Mouse (Mus musculus): ENCODE results near the gene Hadha. TPM values are rescaled to one million over a fixed set of nuclear protein-coding genes. Genes with fewer than 3 reads are reported as not detected.

Hadha gene
- 114 and 117 TPM in 2 replicates for polyA plus RNA-seq (2012; ENCODE audit: insufficient read depth, insufficient read length, missing spikeins)

- Histone ChIP-seq H3K27ac (ENCODE audit: insufficient read depth, low read depth, low read length) (peak within 1 kb of the TSS; percentile 74), H3K4me3 (ENCODE audit: insufficient read depth, low read length) (peak within 1 kb of the TSS; percentile 97)
Measured at GRCm38 (mm10) chr5:30154474-30155394, at the start of gene Hadha, which contains the start of gene Hadhb. Gene Hadha, minus strand, starts transcription at chr5:30155162. Gene Hadhb, plus strand, starts transcription at chr5:30155248.

DNA sequence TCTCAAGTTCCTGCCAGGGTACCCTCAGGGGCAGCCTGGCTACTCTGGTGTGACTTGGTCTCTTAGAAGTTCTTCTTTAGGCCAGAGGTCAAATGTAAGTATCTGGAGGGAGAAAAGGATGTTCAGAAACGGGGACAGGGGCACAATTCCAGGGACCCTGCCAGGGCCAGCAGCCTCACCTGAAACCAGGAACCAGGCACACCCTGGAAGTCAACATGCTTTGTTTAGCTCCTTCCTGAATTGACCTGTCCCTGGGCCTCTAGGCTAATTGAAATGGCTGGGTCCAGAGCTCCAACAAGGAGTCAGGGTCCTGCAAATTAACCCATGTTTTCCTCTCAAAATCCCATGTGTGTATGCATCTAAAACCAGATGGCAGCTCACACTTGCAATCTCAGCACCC, 49.5 kb upstream of the Hadha start:
- Histone ChIP-seq H3K4me1 (ENCODE audit: control insufficient read depth, insufficient read depth, low read length) (no peaks in the 10 kb centered on the region), H3K4me3 (ENCODE audit: insufficient read depth, low read length) (no peak overlapping the region), H3K27ac (ENCODE audit: insufficient read depth, low read depth, low read length) (no peak overlapping the region)
- TF ChIP-seq CTCF (IDR thresholded peaks at IDR 0.05; ENCODE audit: low read depth, low read length) (no peak), POLR2A (IDR thresholded peaks at IDR 0.05; ENCODE audit: borderline replicate concordance, low read depth, low read length) (no peak)

More at GRCm38 (mm10) chr5:30154474-30155394, at the start of gene Hadha, which contains the start of gene Hadhb:
- H3K4me1 ChIP-seq (ENCODE audit: control insufficient read depth, insufficient read depth, low read length) = peaks cover 8% of the 10 kb centered on the region
- TF ChIP-seq POLR2A (IDR thresholded peaks at IDR 0.05; ENCODE audit: borderline replicate concordance, low read depth, low read length) (peak; percentile 88; the same call in 1 of the 2 replicates), CTCF (IDR thresholded peaks at IDR 0.05; ENCODE audit: low read depth, low read length) (no peak)

DNA sequence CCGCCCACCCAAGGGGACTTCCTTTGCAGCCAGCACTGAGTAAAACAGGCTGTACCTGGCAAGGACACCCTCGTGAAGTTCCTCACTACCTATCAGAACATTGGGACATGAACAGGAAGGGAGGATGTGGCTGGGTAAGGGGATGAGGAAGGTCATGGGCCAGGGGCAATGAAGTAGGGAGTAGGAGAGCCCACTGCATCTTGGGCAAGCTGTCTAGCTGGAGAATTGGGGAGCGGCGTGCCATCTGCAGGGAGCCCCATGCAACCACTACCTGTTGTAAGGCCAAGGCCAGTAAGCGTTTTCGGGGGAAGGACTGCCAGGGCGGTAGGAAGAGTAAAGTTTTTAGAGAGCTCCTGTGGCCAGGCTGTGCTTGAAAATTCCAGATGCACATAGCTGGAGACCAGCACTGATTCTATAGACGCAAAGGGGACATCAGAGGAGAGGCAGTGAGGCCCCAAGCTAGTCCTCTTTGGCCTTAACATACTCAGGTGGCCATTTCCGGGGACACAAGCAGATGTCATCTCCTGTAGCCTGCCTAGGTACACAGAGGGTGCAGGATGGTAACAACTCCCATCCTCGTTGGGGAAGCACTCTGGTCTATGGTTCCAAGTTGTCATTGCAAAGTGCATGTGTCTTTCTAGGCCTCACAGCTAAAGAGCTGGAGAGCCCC, 48.4 kb upstream of the Hadha start:
- no peak for TF ChIP-seq POLR2A (IDR thresholded peaks at IDR 0.05; ENCODE audit: borderline replicate concordance, low read depth, low read length)
- no peak for TF ChIP-seq CTCF (IDR thresholded peaks at IDR 0.05; ENCODE audit: low read depth, low read length)
- H3K4me3 ChIP-seq (ENCODE audit: insufficient read depth, low read length) = no peak overlapping the region
- H3K27ac ChIP-seq (ENCODE audit: insufficient read depth, low read depth, low read length) = no peak overlapping the region
- H3K4me1 ChIP-seq (ENCODE audit: control insufficient read depth, insufficient read depth, low read length) = peaks cover 5% of the 10 kb centered on the region

- Histone ChIP-seq H3K27ac (ENCODE audit: insufficient read depth, low read depth, low read length) (no peak overlapping the region), H3K4me1 (ENCODE audit: control insufficient read depth, insufficient read depth, low read length) (peaks cover 11% of the 10 kb centered on the region), H3K4me3 (ENCODE audit: insufficient read depth, low read length) (no peak overlapping the region)
- TF ChIP-seq POLR2A (IDR thresholded peaks at IDR 0.05; ENCODE audit: borderline replicate concordance, low read depth, low read length) (no peak), CTCF (IDR thresholded peaks at IDR 0.05; ENCODE audit: low read depth, low read length) (no peak)
Measured at GRCm38 (mm10) chr5:30202221-30202620, 47.3 kb upstream of the Hadha start.

GRCm38 (mm10) chr5:30201521-30201920, 46.6 kb upstream of the Hadha start:
- TF ChIP-seq CTCF (IDR thresholded peaks at IDR 0.05; ENCODE audit: low read depth, low read length) (no peak), POLR2A (IDR thresholded peaks at IDR 0.05; ENCODE audit: borderline replicate concordance, low read depth, low read length) (no peak)
- Histone ChIP-seq H3K27ac (ENCODE audit: insufficient read depth, low read depth, low read length) (no peak overlapping the region), H3K4me1 (ENCODE audit: control insufficient read depth, insufficient read depth, low read length) (peaks cover 11% of the 10 kb centered on the region), H3K4me3 (ENCODE audit: insufficient read depth, low read length) (no peak overlapping the region)

GRCm38 (mm10) chr5:30198257-30198656, 43.3 kb upstream of the Hadha start:
- Histone ChIP-seq H3K4me3 (ENCODE audit: insufficient read depth, low read length) (no peak overlapping the region), H3K27ac (ENCODE audit: insufficient read depth, low read depth, low read length) (no peak overlapping the region), H3K4me1 (ENCODE audit: control insufficient read depth, insufficient read depth, low read length) (peaks cover 11% of the 10 kb centered on the region)
- TF ChIP-seq POLR2A (IDR thresholded peaks at IDR 0.05; ENCODE audit: borderline replicate concordance, low read depth, low read length) (no peak), CTCF (IDR thresholded peaks at IDR 0.05; ENCODE audit: low read depth, low read length) (no peak)

DNA sequence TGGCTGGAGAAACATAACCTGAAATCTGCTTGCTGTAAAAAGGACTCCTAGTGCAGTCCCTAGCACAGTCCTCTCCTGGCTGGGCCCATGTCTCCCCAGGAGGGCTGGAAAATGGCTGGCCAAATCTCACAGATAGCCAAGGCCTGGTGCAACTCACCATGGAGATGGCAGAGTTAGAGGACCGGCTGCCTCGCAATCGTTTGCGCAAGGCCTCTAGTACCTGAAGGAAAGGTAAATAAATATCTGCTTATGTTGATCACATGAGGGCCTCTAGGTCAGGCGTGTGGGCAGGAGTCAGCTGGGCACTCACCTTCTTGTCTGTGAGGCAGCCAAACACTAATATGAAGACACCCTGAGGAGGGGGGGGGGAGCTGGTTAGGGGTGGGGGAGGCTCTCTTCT, 40.4 kb upstream of the Hadha start:
- H3K4me1 ChIP-seq (ENCODE audit: control insufficient read depth, insufficient read depth, low read length) = peaks cover 11% of the 10 kb centered on the region
- no peak overlapping the region for H3K27ac ChIP-seq (ENCODE audit: insufficient read depth, low read depth, low read length)
- H3K4me3 ChIP-seq (ENCODE audit: insufficient read depth, low read length) = no peak overlapping the region
- no peak for TF ChIP-seq POLR2A (IDR thresholded peaks at IDR 0.05; ENCODE audit: borderline replicate concordance, low read depth, low read length)
- TF ChIP-seq CTCF (IDR thresholded peaks at IDR 0.05; ENCODE audit: low read depth, low read length) = no peak

DNA sequence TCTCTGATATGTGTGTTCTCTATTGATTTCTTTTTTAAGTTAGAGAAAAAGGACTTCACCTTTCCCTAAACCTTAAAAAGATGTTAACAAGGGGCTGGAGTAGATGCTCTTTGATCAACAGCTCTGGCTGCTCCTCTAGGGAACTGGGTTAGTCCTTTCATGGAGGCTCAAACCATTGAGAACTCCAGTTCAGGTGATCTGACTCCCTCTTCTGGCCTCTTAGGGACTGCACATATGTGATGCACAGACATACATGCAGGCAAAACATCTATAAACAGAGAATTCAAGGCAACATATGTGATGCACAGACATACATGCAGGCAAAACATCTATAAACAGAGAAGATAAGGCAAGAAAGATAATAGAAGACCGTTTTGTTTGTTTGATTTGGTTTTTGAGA, 37.5 kb upstream of the Hadha start:
- no peaks in the 10 kb centered on the region for H3K4me1 ChIP-seq (ENCODE audit: control insufficient read depth, insufficient read depth, low read length)
- H3K27ac ChIP-seq (ENCODE audit: insufficient read depth, low read depth, low read length) = no peak overlapping the region
- no peak overlapping the region for H3K4me3 ChIP-seq (ENCODE audit: insufficient read depth, low read length)
- no peak for TF ChIP-seq CTCF (IDR thresholded peaks at IDR 0.05; ENCODE audit: low read depth, low read length)
- no peak for TF ChIP-seq POLR2A (IDR thresholded peaks at IDR 0.05; ENCODE audit: borderline replicate concordance, low read depth, low read length)

DNA sequence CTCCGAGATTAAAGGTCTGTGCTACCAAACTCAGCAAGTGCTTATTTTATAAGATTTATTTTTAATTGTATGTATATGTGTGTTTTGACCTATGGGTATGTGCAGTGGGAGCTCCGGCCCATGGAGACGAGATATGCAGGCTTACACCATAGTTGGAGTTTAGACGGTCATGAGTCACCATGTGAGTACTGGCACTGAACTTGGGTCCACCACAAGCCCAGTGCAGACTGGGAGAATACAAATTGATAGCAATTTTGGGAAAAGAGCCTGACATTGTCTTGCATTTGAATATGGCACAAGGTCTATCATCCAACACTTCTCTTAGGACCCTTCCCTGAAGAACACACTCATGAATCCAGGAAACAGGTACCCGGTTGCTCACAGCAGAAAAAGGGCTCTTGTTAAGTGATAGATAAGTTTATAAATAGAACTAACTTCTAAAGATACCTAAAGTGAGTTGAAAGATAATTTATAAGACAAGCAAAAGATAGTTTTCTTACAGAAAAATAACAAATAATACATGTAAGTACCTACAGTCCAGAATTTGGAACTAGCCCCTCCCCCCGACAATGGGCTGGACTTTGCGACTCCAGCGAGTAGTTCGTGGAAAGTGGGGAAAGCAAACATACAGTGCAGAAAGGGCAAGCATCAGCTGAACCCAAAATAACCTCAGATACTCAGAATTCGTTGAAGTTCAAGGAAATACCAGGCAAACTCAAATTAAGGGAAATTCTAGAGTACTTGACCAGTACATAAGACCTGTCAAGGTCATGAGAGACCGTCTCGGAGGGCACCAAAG, 32.9 kb upstream of the Hadha start:
- TF ChIP-seq CTCF (IDR thresholded peaks at IDR 0.05; ENCODE audit: low read depth, low read length) (no peak), POLR2A (IDR thresholded peaks at IDR 0.05; ENCODE audit: borderline replicate concordance, low read depth, low read length) (no peak)
- H3K4me1 ChIP-seq (ENCODE audit: control insufficient read depth, insufficient read depth, low read length) = no peaks in the 10 kb centered on the region
- no peak overlapping the region for H3K27ac ChIP-seq (ENCODE audit: insufficient read depth, low read depth, low read length)
- H3K4me3 ChIP-seq (ENCODE audit: insufficient read depth, low read length) = no peak overlapping the region

Measured in bone marrow macrophage, adult 2 months (primary cell).